Mouse (Mus musculus) heart, embryonic 13.5 days (tissue): Measurements from ENCODE around the gene H2afy. TPM values are rescaled to one million over a fixed set of nuclear protein-coding genes. Genes with fewer than 3 reads are reported as not detected.

ENCODE experiments used
- ATAC-seq: fragments of 200-750 bp; cut with Nextera tagmentation; 2 replicates; pipeline ENCODE4 v1.8.0; 2017; ENCODE audit warnings: moderate TSS enrichment; ENCODE audit not compliant: insufficient number of reproducible peaks, low FRiP score, low TSS enrichment; ENCODE audit errors: extremely low read depth
- H3K27ac ChIP-seq: fragments of 300-500 bp; sonication (generic); replicated peaks from 2 replicates; pipeline ENCODE4 v1.5.1; 2015; ENCODE audit warnings: moderate library complexity, mild to moderate bottlenecking, inconsistent platforms
- H3K27me3 ChIP-seq: fragments of 300-500 bp; sonication (generic); replicated peaks from 2 replicates; pipeline ENCODE4 v1.6.1; 2015; ENCODE audit warnings: mild to moderate bottlenecking, inconsistent platforms
- H3K36me3 ChIP-seq: fragments of 300-500 bp; sonication (generic); 2 replicates; pipeline ENCODE4 v1.6.1; 2015; ENCODE audit warnings: mild to moderate bottlenecking, inconsistent platforms
- H3K4me1 ChIP-seq: fragments of 300-500 bp; sonication (generic); 2 replicates; pipeline ENCODE4 v1.6.1; 2015; ENCODE audit warnings: inconsistent platforms
- H3K4me2 ChIP-seq: fragments of 300-500 bp; sonication (generic); 2 replicates; pipeline ENCODE4 v1.6.1; 2015; ENCODE audit warnings: inconsistent platforms, mild to moderate bottlenecking, moderate library complexity
- H3K4me3 ChIP-seq: fragments of 300-500 bp; sonication (generic); 2 replicates; pipeline ENCODE4 v1.5.1; 2015; ENCODE audit warnings: moderate library complexity, mild to moderate bottlenecking, inconsistent platforms
- H3K9ac ChIP-seq: fragments of 300-500 bp; sonication (generic); 2 replicates; pipeline ENCODE4 v1.6.1; 2015; ENCODE audit warnings: inconsistent platforms, mild to moderate bottlenecking, moderate library complexity
- H3K9me3 ChIP-seq: fragments of 300-500 bp; sonication (generic); 2 replicates; pipeline ENCODE4 v1.6.1; 2016; ENCODE audit warnings: inconsistent platforms
- WGBS: fragments of 180-500 bp; shearing (Covaris S2); methylation state at CpG from one replicate; pipeline ENCODE4 v1.1.7; 2015; ENCODE audit warnings: mixed read lengths; 5-methylcytosine and 5-hydroxymethylcytosine counted together
- polyA plus RNA-seq: library from polyadenylated mRNA; unstranded; fragments of >200 nt; fragmentation: Nextera tagmentation; extraction: Ambion mirVana; gene quantifications from 2 replicates; pipeline ENCODE4 v1.2.1, GENCODE M21; 2015

Gene H2afy
- polyA plus RNA-seq, 1 experiment from 2014 or later, result 124 TPM

GRCm38 (mm10) chr13:56110694-56111531 is 25.2 kb downstream of the H2afy start:
- Histone ChIP-seq H3K4me2 (peak overlapping the region; percentile 36), H3K27ac (peak overlapping the region; percentile 90), H3K9ac (peak overlapping the region; percentile 62), H3K4me3 (no peak overlapping the region), H3K36me3 (peaks cover 21% of the 10 kb centered on the region), H3K9me3 (no peaks in the 10 kb centered on the region), H3K4me1 (peaks cover 83% of the 10 kb centered on the region), H3K27me3 (no peaks in the 10 kb centered on the region)
- 56% methylated on average over 19 of the region's 19 CpGs for WGBS
- ATAC-seq, result no peak; the same call in 1 of the 2 replicates

- Histone ChIP-seq H3K4me2 (no peak overlapping the region; the same call in 1 of the 2 replicates), H3K27me3 (no peaks in the 10 kb centered on the region), H3K4me1 (peaks cover 83% of the 10 kb centered on the region), H3K36me3 (peaks cover 32% of the 10 kb centered on the region), H3K9ac (peak overlapping the region; percentile 71), H3K27ac (peak overlapping the region; percentile 90), H3K9me3 (no peaks in the 10 kb centered on the region), H3K4me3 (no peak overlapping the region)
- no peak for ATAC-seq
- 71% methylated on average over 4 of the region's 4 CpGs for WGBS
Measured at GRCm38 (mm10) chr13:56109703-56110102, 26.5 kb downstream of the H2afy start.

GRCm38 (mm10) chr13:56108849-56109519 is 27.2 kb downstream of the H2afy start:
- WGBS, result 49% methylated on average over 17 of the region's 17 CpGs
- H3K27me3 ChIP-seq, result no peaks in the 10 kb centered on the region
- H3K4me2 ChIP-seq, result no peak overlapping the region; the same call in 1 of the 2 replicates
- H3K36me3 ChIP-seq, result peaks cover 36% of the 10 kb centered on the region
- H3K27ac ChIP-seq, result peak overlapping the region; percentile 90
- ATAC-seq, result no peak
- peak overlapping the region; percentile 71 for H3K9ac ChIP-seq
- peaks cover 78% of the 10 kb centered on the region for H3K4me1 ChIP-seq
- no peaks in the 10 kb centered on the region for H3K9me3 ChIP-seq
- H3K4me3 ChIP-seq, result no peak overlapping the region

- no peak overlapping the region for H3K4me2 ChIP-seq
- H3K9me3 ChIP-seq, result no peaks in the 10 kb centered on the region
- no peak overlapping the region for H3K9ac ChIP-seq
- WGBS, result 61% methylated on average over 6 of the region's 6 CpGs
- H3K4me3 ChIP-seq, result no peak overlapping the region
- peaks cover 41% of the 10 kb centered on the region for H3K4me1 ChIP-seq
- peaks cover 76% of the 10 kb centered on the region for H3K36me3 ChIP-seq
- ATAC-seq, result no peak
- H3K27ac ChIP-seq, result no peak overlapping the region
- no peaks in the 10 kb centered on the region for H3K27me3 ChIP-seq
Measured at GRCm38 (mm10) chr13:56104971-56105391, 31.2 kb downstream of the H2afy start.

- Histone ChIP-seq H3K36me3 (peaks cover 79% of the 10 kb centered on the region), H3K4me2 (no peak overlapping the region), H3K27ac (no peak overlapping the region), H3K9me3 (no peaks in the 10 kb centered on the region), H3K27me3 (no peaks in the 10 kb centered on the region), H3K9ac (no peak overlapping the region), H3K4me1 (peaks cover 32% of the 10 kb centered on the region), H3K4me3 (no peak overlapping the region)
- no peak for ATAC-seq
- 87% methylated on average over 26 of the region's 26 CpGs for WGBS
Measured at GRCm38 (mm10) chr13:56103796-56104746, 32.1 kb downstream of the H2afy start.

- Histone ChIP-seq H3K27ac (no peak overlapping the region), H3K4me1 (peaks cover 26% of the 10 kb centered on the region), H3K9ac (no peak overlapping the region), H3K36me3 (peaks cover 80% of the 10 kb centered on the region), H3K27me3 (no peaks in the 10 kb centered on the region), H3K9me3 (no peaks in the 10 kb centered on the region), H3K4me3 (no peak overlapping the region), H3K4me2 (no peak overlapping the region)
- ATAC-seq, result no peak
- 88% methylated on average over 9 of the region's 9 CpGs for WGBS
Measured at GRCm38 (mm10) chr13:56102160-56102559, 34.0 kb downstream of the H2afy start.

- H3K27ac ChIP-seq, result no peak overlapping the region
- no peaks in the 10 kb centered on the region for H3K27me3 ChIP-seq
- H3K36me3 ChIP-seq, result peaks cover 73% of the 10 kb centered on the region
- ATAC-seq, result no peak
- H3K4me3 ChIP-seq, result no peak overlapping the region
- no peaks in the 10 kb centered on the region for H3K9me3 ChIP-seq
- H3K9ac ChIP-seq, result no peak overlapping the region
- 87% methylated on average over 18 of the region's 18 CpGs for WGBS
- H3K4me1 ChIP-seq, result peaks cover 61% of the 10 kb centered on the region
- H3K4me2 ChIP-seq, result no peak overlapping the region
Measured at GRCm38 (mm10) chr13:56095601-56096195, 40.5 kb downstream of the H2afy start.

GRCm38 (mm10) chr13:56094544-56094943 is 41.6 kb downstream of the H2afy start:
- peaks cover 74% of the 10 kb centered on the region for H3K36me3 ChIP-seq
- peak overlapping the region; percentile 75 for H3K27ac ChIP-seq
- H3K9ac ChIP-seq, result peak overlapping the region; percentile 30

GRCm38 (mm10) chr13:56093680-56094079 is 42.5 kb downstream of the H2afy start:
- Histone ChIP-seq H3K9me3 (no peaks in the 10 kb centered on the region), H3K27me3 (no peaks in the 10 kb centered on the region), H3K4me1 (peaks cover 70% of the 10 kb centered on the region), H3K9ac (peak overlapping the region; percentile 33; the same call in 1 of the 2 replicates), H3K4me3 (no peak overlapping the region), H3K36me3 (peaks cover 82% of the 10 kb centered on the region), H3K27ac (peak overlapping the region; percentile 75), H3K4me2 (no peak overlapping the region)
- WGBS, result 70% methylated on average over 3 of the region's 3 CpGs
- no peak for ATAC-seq

More at GRCm38 (mm10) chr13:56094544-56094943, 41.6 kb downstream of the H2afy start:
- Histone ChIP-seq H3K4me3 (no peak overlapping the region), H3K27me3 (no peaks in the 10 kb centered on the region), H3K4me1 (peaks cover 61% of the 10 kb centered on the region), H3K4me2 (no peak overlapping the region), H3K9me3 (no peaks in the 10 kb centered on the region)
- 56% methylated on average over 8 of the region's 8 CpGs for WGBS
- no peak for ATAC-seq

- H3K9ac ChIP-seq, result no peak overlapping the region
- peaks cover 86% of the 10 kb centered on the region for H3K36me3 ChIP-seq
- no peaks in the 10 kb centered on the region for H3K9me3 ChIP-seq
- no peak overlapping the region for H3K4me3 ChIP-seq
- no peak overlapping the region for H3K4me2 ChIP-seq
- 43% methylated on average over 5 of the region's 5 CpGs for WGBS
- peak overlapping the region; percentile 75 for H3K27ac ChIP-seq
- no peak for ATAC-seq
- peaks cover 76% of the 10 kb centered on the region for H3K4me1 ChIP-seq
- H3K27me3 ChIP-seq, result no peaks in the 10 kb centered on the region
Measured at GRCm38 (mm10) chr13:56092606-56093005, 43.6 kb downstream of the H2afy start.
